Mouse (Mus musculus): Measurements from ENCODE around the gene Cct6b. TPM values are rescaled to one million over a fixed set of nuclear protein-coding genes. Genes with fewer than 3 reads are reported as not detected.

Cct6b gene
- polyA plus RNA-seq, 1 experiment, result 0.21 TPM

- TF ChIP-seq CTCF (IDR thresholded peaks at IDR 0.05; ENCODE audit: extremely low read depth, insufficient read depth, low read length) (peak; percentile 65), POLR2A (IDR thresholded peaks at IDR 0.05; ENCODE audit: extremely low read depth, insufficient read depth, low read length) (no peak)
- H3K4me3 ChIP-seq (ENCODE audit: insufficient read depth, low read length), result no peak overlapping the region
- H3K27ac ChIP-seq (ENCODE audit: insufficient read depth, low read length), result no peak overlapping the region
- peaks cover 3% of the 10 kb centered on the region; the same call in 1 of the 2 replicates for H3K4me1 ChIP-seq (ENCODE audit: control insufficient read depth, insufficient read depth, low read length)
These were observed 80.2 kb downstream of the Cct6b start for GRCm38 (mm10) chr11:82683765-82684505.

GRCm38 (mm10) chr11:82678561-82678960, 85.6 kb downstream of the Cct6b start:
- Histone ChIP-seq H3K4me3 (ENCODE audit: insufficient read depth, low read length) (no peak overlapping the region), H3K27ac (ENCODE audit: insufficient read depth, low read length) (no peak overlapping the region), H3K4me1 (ENCODE audit: control insufficient read depth, insufficient read depth, low read length) (no peaks in the 10 kb centered on the region)
- TF ChIP-seq CTCF (IDR thresholded peaks at IDR 0.05; ENCODE audit: extremely low read depth, insufficient read depth, low read length) (no peak), POLR2A (IDR thresholded peaks at IDR 0.05; ENCODE audit: extremely low read depth, insufficient read depth, low read length) (no peak)

Other genes with a start within 250 kb of the Cct6b start
- 11.1 and 11.3 TPM in 2 replicates for gene Zfp830, start within 50 bp of the Cct6b start, polyA plus RNA-seq (2012; rRNA removed)
- gene Lig3, start 16.8 kb upstream of the Cct6b start, polyA plus RNA-seq (2012; rRNA removed), result 24.9 and 25.2 TPM in 2 replicates
- 11.1 and 12.7 TPM in 2 replicates for gene Rffl, start 106.9 kb upstream of the Cct6b start, polyA plus RNA-seq (2012; rRNA removed)
- 16.1 and 16.6 TPM in 2 replicates for gene Rad51d, start 126.3 kb upstream of the Cct6b start, polyA plus RNA-seq (2012; rRNA removed)
- gene Fndc8, start 127.8 kb upstream of the Cct6b start, polyA plus RNA-seq (2012; rRNA removed), result not detected in 2 replicates
- 36.8 and 39.6 TPM in 2 replicates for gene Nle1, start 144.1 kb upstream of the Cct6b start, polyA plus RNA-seq (2012; rRNA removed)
- gene Unc45b, start 146.2 kb upstream of the Cct6b start, polyA plus RNA-seq (2012; rRNA removed), result 2.0 and 2.7 TPM in 2 replicates
- 4.3 TPM in 2 replicates for gene Slfn5, start 187.0 kb upstream of the Cct6b start, polyA plus RNA-seq (2012; rRNA removed)
- 0.17 and 0.25 TPM in 2 replicates for gene Slfn9, start 227.5 kb upstream of the Cct6b start, polyA plus RNA-seq (2012; rRNA removed)

Measured in cortical plate, adult 2 months (tissue).